Mouse (Mus musculus) hindbrain, embryonic 14.5 days (tissue): ENCODE results near the gene Cdca7l. TPM values are rescaled to one million over a fixed set of nuclear protein-coding genes. Genes with fewer than 3 reads are reported as not detected.

Experiments used
- ATAC-seq: fragments of 200-750 bp; cut with Nextera tagmentation; 2 replicates; pipeline ENCODE4 v1.8.0; 2017; ENCODE audit warnings: moderate number of reproducible peaks, mild to moderate bottlenecking, moderate TSS enrichment, moderate library complexity; ENCODE audit not compliant: low FRiP score
- DNase-seq: peaks from one replicate; pipeline ENCODE4 v3.0.0-alpha.2; 2015; ENCODE audit warnings: low spot score
- H3K27ac ChIP-seq: fragments of 300-500 bp; sonication (generic); 2 replicates; pipeline ENCODE4 v1.5.1; 2014; ENCODE audit warnings: mild to moderate bottlenecking, moderate library complexity
- H3K27me3 ChIP-seq: fragments of 300-500 bp; sonication (generic); 2 replicates; pipeline ENCODE4 v1.6.1; 2014; ENCODE audit warnings: mild to moderate bottlenecking, low read length, mixed read lengths; ENCODE audit not compliant: control insufficient read depth, insufficient read depth
- H3K36me3 ChIP-seq: fragments of 300-500 bp; sonication (generic); replicated peaks from 2 replicates; pipeline ENCODE4 v1.6.1; 2014; ENCODE audit not compliant: control insufficient read depth, insufficient read depth
- H3K4me1 ChIP-seq: fragments of 300-500 bp; sonication (generic); replicated peaks from 2 replicates; pipeline ENCODE4 v1.6.1; 2014; ENCODE audit warnings: antibody characterized with exemption, low read length, mixed read lengths; ENCODE audit not compliant: control insufficient read depth, insufficient read depth
- H3K4me2 ChIP-seq: fragments of 300-500 bp; sonication (generic); replicated peaks from 2 replicates; pipeline ENCODE4 v1.6.1; 2014; ENCODE audit warnings: mild to moderate bottlenecking, moderate library complexity
- H3K4me3 ChIP-seq: fragments of 300-500 bp; sonication (generic); replicated peaks from 2 replicates; pipeline ENCODE4 v1.5.1; 2014; ENCODE audit warnings: mild to moderate bottlenecking, low read length
- H3K9ac ChIP-seq: fragments of 300-500 bp; sonication (generic); 2 replicates; pipeline ENCODE4 v1.6.1; 2014
- H3K9me3 ChIP-seq: fragments of 300-500 bp; sonication (generic); 2 replicates; pipeline ENCODE4 v1.6.1; 2016; ENCODE audit warnings: low read length; ENCODE audit not compliant: control insufficient read depth
- WGBS: fragments of 180-500 bp; shearing (Covaris S2); extraction: QIAGEN DNeasy Blood & Tissue Kit; methylation state at CpG from one replicate; pipeline ENCODE4 v1.1.7; 2014; 5-methylcytosine and 5-hydroxymethylcytosine counted together
- polyA plus RNA-seq: library from polyadenylated mRNA; unstranded; fragments of >200 nt; fragmentation: Nextera tagmentation; extraction: Ambion mirVana; gene quantifications from 2 replicates; pipeline ENCODE4 v1.2.1, GENCODE M21; 2014

Cdca7l gene
- polyA plus RNA-seq, 1 experiment from 2014 or later, result 4.9 TPM

DNA sequence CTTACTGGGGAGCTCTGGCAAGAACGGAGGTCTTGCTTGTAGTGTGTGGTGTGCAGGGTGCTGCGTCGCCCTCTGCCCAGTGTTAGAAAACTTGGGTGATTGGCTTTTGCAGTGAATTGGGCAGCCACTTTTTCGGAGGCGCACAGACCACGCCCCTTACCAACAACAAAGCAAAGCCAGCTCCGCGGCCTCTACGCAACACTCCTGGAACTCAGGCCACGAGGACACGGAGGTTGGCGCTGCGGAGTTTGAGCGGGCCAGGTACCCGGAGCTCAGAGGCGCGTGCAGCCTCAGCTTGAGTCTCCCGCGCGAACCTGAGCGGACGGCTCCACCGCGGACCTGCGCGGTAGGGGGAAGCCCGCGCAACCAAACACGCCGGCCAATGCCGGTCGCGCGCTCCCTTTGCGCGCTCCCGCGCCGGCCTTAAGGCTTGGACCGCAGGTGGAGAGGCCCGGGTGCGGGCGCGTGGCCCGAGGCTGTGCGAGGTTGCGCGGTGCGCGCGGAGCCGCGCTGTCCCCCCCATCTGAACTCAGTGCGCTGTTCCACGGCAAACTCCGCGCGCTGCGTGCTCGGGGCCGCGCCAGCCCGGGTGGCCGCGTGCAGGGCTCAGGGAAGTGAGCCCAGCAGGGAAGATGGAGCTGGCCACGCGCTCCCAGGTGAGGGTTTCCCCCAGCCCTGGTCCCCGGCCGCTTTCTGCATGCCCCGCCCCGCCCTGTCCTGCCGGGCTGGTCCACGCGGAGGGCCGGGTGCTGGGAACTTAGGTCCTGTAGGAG, 39.4 kb downstream of the Cdca7l start:
- ATAC-seq (peak; percentile 96), DNase-seq (peak; percentile 73)
- Histone ChIP-seq H3K27me3 (peaks cover 9% of the 10 kb centered on the region), H3K4me3 (peak overlapping the region; percentile 61), H3K36me3 (no peaks in the 10 kb centered on the region), H3K4me1 (no peaks in the 10 kb centered on the region), H3K9ac (peak overlapping the region; percentile 77), H3K27ac (no peak overlapping the region), H3K4me2 (peak overlapping the region; percentile 99), H3K9me3 (no peaks in the 10 kb centered on the region)
- under 1% methylated on average over 51 of the region's 75 CpGs for WGBS

- ATAC-seq, result no peak
- Histone ChIP-seq H3K4me2 (peak overlapping the region; percentile 99), H3K27me3 (peaks cover 9% of the 10 kb centered on the region), H3K4me1 (no peaks in the 10 kb centered on the region), H3K9ac (peak overlapping the region; percentile 77), H3K4me3 (peak overlapping the region; percentile 61), H3K27ac (no peak overlapping the region), H3K36me3 (no peaks in the 10 kb centered on the region), H3K9me3 (no peaks in the 10 kb centered on the region)
- WGBS, result under 1% methylated on average over 15 of the region's 15 CpGs
- no peak for DNase-seq
Observed at GRCm38 (mm10) chr12:117844075-117844408, 40.0 kb downstream of the Cdca7l start.

- WGBS, result 26% methylated on average over 2 of the region's 2 CpGs
- ATAC-seq, result no peak
- Histone ChIP-seq H3K9ac (no peak overlapping the region), H3K4me3 (no peak overlapping the region), H3K27me3 (peaks cover 9% of the 10 kb centered on the region), H3K4me1 (no peaks in the 10 kb centered on the region), H3K27ac (no peak overlapping the region), H3K4me2 (no peak overlapping the region), H3K36me3 (no peaks in the 10 kb centered on the region), H3K9me3 (no peaks in the 10 kb centered on the region)
- DNase-seq, result no peak
Observed at GRCm38 (mm10) chr12:117844917-117845316, 40.8 kb downstream of the Cdca7l start.

GRCm38 (mm10) chr12:117848621-117849020, 44.5 kb downstream of the Cdca7l start:
- H3K4me1 ChIP-seq, result no peaks in the 10 kb centered on the region
- DNase-seq, result no peak
- H3K27me3 ChIP-seq, result peaks cover 4% of the 10 kb centered on the region; the same call in 1 of the 2 replicates
- H3K9me3 ChIP-seq, result no peaks in the 10 kb centered on the region
- H3K9ac ChIP-seq, result no peak overlapping the region
- H3K4me3 ChIP-seq, result no peak overlapping the region
- 96% methylated on average over 6 of the region's 6 CpGs for WGBS
- no peak overlapping the region for H3K4me2 ChIP-seq
- ATAC-seq, result no peak
- H3K36me3 ChIP-seq, result no peaks in the 10 kb centered on the region
- H3K27ac ChIP-seq, result no peak overlapping the region

DNA sequence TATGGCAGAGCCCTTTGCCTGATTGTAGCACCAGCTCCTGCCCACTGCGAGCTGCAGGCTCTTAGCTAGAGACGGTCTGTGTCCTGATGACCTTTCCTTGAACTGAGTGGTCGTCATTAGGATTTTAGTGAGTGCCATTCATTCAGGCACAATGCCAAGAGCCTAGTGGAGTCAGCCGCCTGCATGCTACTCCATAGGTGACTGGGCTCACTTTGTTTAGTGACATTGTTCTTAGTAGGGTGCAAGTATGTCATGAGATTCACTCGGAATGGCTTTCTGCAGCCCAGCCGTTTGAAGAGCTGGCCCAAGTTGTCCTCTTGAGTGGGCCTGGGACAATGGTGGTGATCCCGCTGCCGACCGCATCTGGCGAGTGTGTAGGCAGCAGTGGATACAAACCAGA, 46.4 kb downstream of the Cdca7l start:
- H3K27ac ChIP-seq, result no peak overlapping the region
- no peaks in the 10 kb centered on the region for H3K4me1 ChIP-seq
- WGBS, result 20% methylated on average over 10 of the region's 10 CpGs
- no peak overlapping the region for H3K4me3 ChIP-seq
- H3K27me3 ChIP-seq, result no peaks in the 10 kb centered on the region
- ATAC-seq, result no peak
- no peak overlapping the region for H3K4me2 ChIP-seq
- H3K9ac ChIP-seq, result no peak overlapping the region
- no peak for DNase-seq
- no peaks in the 10 kb centered on the region for H3K9me3 ChIP-seq
- no peaks in the 10 kb centered on the region for H3K36me3 ChIP-seq

DNA sequence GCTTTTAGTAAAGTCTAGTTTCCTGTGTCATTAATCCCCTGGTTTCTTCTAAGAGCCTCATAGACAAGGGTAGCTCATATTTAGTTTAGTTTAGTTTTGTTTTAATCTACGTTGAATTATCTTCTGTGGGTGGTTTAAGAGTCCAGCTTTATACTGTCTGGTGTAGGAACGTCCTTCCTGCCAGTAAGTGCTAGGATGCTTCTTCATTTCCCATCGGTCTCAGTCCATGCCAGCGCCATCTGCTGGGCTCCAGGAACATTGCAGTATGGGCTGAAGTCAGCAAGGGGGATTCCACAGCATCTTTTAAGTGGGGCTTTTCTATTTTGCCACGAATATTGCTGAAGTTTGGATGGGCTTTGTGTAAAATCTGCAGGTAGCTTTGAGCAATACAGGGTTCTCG, 49.2 kb downstream of the Cdca7l start:
- Histone ChIP-seq H3K9me3 (no peaks in the 10 kb centered on the region), H3K4me2 (no peak overlapping the region), H3K4me1 (no peaks in the 10 kb centered on the region), H3K27ac (no peak overlapping the region), H3K4me3 (no peak overlapping the region), H3K27me3 (no peaks in the 10 kb centered on the region), H3K9ac (no peak overlapping the region), H3K36me3 (no peaks in the 10 kb centered on the region)
- 24% methylated on average over 6 of the region's 6 CpGs for WGBS
- ATAC-seq, result peak; percentile 48; the same call in 1 of the 2 replicates
- DNase-seq, result peak; percentile 80

DNA sequence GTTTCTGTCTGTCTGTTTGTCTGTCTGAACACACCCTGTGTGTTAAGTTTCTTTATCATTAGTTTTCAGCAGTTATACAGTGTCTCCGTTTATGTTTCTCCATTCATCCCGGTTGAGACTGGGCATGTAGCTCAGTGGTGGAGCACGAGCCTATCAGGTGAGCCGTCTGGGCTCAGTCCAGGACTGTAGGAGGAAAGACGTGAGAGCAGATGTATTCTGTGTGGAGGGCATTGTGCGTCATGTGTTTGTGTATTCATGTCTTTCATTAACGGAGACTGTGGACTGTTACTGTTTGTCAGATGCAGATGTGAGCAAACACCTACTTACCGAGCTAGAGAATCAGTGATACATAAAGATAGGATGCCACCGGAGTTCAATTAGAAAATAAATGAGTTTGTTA, 52.9 kb downstream of the Cdca7l start:
- Histone ChIP-seq H3K4me3 (no peak overlapping the region), H3K27me3 (no peaks in the 10 kb centered on the region), H3K9ac (no peak overlapping the region), H3K27ac (no peak overlapping the region), H3K4me2 (no peak overlapping the region), H3K36me3 (no peaks in the 10 kb centered on the region), H3K9me3 (no peaks in the 10 kb centered on the region), H3K4me1 (no peaks in the 10 kb centered on the region)
- 71% methylated on average over 9 of the region's 9 CpGs for WGBS
- ATAC-seq (no peak), DNase-seq (no peak)

- Histone ChIP-seq H3K36me3 (no peaks in the 10 kb centered on the region), H3K27me3 (no peaks in the 10 kb centered on the region), H3K9ac (no peak overlapping the region), H3K9me3 (no peaks in the 10 kb centered on the region), H3K27ac (no peak overlapping the region), H3K4me1 (no peaks in the 10 kb centered on the region), H3K4me3 (no peak overlapping the region), H3K4me2 (no peak overlapping the region)
- DNase-seq (no peak), ATAC-seq (no peak)
- WGBS, result 96% methylated on average over 6 of the region's 6 CpGs
Observed at GRCm38 (mm10) chr12:117857884-117858283, 53.8 kb downstream of the Cdca7l start.

- ATAC-seq (no peak), DNase-seq (no peak)
- H3K4me1 ChIP-seq, result no peaks in the 10 kb centered on the region
- no peak overlapping the region for H3K9ac ChIP-seq
- no peak overlapping the region for H3K27ac ChIP-seq
- WGBS, result 76% methylated on average over 7 of the region's 7 CpGs
- no peak overlapping the region for H3K4me2 ChIP-seq
- no peaks in the 10 kb centered on the region for H3K36me3 ChIP-seq
- no peaks in the 10 kb centered on the region for H3K27me3 ChIP-seq
- no peaks in the 10 kb centered on the region for H3K9me3 ChIP-seq
- no peak overlapping the region for H3K4me3 ChIP-seq
Observed at GRCm38 (mm10) chr12:117860840-117861239, 56.8 kb downstream of the Cdca7l start.

DNA sequence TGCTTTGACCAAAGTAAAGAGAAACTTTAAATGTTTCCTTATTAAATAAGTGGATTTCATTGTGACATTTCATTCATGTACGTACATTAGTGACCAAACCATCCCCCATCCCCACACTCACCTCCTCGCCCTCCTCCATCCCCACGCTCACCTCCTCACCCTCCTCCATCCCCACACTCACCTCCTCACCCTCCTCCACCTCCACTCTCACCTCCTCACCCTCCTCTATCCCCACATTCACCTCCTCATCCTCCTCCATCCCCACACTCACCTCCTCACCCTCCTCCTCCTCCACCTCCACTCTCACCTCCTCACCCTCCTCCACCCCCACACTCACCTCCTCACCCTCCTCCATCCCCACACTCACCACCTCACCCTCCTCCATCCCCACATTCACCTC, 57.2 kb downstream of the Cdca7l start:
- no peak overlapping the region for H3K27ac ChIP-seq
- no peaks in the 10 kb centered on the region for H3K36me3 ChIP-seq
- no peak overlapping the region for H3K4me3 ChIP-seq
- H3K4me1 ChIP-seq, result no peaks in the 10 kb centered on the region
- no peaks in the 10 kb centered on the region for H3K27me3 ChIP-seq
- H3K9ac ChIP-seq, result no peak overlapping the region
- H3K4me2 ChIP-seq, result no peak overlapping the region
- no peaks in the 10 kb centered on the region for H3K9me3 ChIP-seq
- ATAC-seq (no peak), DNase-seq (no peak)
- WGBS, result 69% methylated on average over 3 of the region's 3 CpGs
